Mouse (Mus musculus): Measurements from ENCODE around the gene Rabgap1l. TPM values are rescaled to one million over a fixed set of nuclear protein-coding genes. Genes with fewer than 3 reads are reported as not detected.
A peak's percentile ranks its signal among the peaks of the same experiment; 100 is the strongest.
"Not testable (repeated sequence)": the region's sequence is repeated elsewhere in the genome, so short reads cannot be mapped to it uniquely, and the experiment has no call there.

Rabgap1l gene
- total RNA-seq, 2 experiments from 2014 or later = 215 to 218 TPM

- DNase-seq (ENCODE audit: low spot score in 2 of 2) = peak in 1 of 2 experiments; percentile 71
Measured at GRCm38 (mm10) chr1:160292058-160292457, 501.0 kb downstream of the Rabgap1l start.

DNA sequence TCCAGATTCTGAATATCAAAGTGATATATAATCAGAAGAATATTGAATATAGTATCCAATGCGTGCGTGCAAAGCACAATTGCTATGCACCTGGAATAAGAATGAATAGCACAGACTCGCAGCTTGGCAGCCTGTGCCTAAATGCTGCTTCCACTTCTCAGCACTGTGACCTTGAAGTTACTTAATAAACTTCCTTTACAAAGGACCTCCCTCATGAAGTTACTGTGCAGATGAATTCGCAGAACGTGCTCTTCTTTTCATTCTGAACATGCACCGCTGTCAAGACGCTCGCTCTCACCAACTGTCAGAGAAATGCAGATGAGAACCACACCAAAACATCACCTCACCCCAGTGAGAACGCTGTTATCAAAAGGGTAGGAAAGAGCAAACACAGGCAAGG is 502.8 kb downstream of the Rabgap1l start:
- no peak for DNase-seq (ENCODE audit: low spot score in 2 of 2)

DNA sequence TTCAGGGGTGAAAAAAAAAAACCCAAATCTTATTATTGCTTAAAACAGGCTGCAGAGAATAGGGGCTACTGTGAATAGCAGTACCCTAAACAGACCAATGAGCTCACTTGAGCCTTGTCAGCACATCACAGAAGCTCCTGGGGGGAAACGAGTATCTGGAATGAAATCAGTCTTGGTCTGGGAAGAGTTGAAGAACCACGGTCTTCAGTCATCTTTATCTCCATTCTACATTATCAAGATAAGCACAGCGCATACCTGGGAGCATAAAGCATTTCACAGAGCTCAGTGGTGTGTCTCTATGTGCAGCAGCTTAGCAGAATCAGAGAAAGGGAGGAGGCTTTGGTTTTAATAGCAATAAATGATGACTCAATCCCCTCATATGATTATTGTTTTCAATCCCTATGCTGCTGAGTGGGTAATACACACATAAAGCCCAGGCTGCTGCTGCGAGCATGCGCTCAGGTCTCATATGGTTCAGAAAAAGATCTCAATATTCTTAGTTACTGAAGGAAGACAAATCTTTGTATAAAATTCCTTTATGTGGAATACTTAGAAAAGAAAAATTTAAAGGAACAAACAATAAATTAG is 505.9 kb downstream of the Rabgap1l start:
- DNase-seq (ENCODE audit: low spot score in 2 of 2) = no peak

- peak in 1 of 2 experiments; percentile 76 for DNase-seq (ENCODE audit: low spot score in 2 of 2)
Measured at GRCm38 (mm10) chr1:160286400-160287057, 506.5 kb downstream of the Rabgap1l start.

GRCm38 (mm10) chr1:160284241-160284640 is 508.8 kb downstream of the Rabgap1l start:
- no peak for DNase-seq (ENCODE audit: low spot score in 2 of 2)

GRCm38 (mm10) chr1:160282166-160282874 is 510.7 kb downstream of the Rabgap1l start:
- DNase-seq (ENCODE audit: low spot score in 2 of 2) = not testable (repeated sequence)

DNA sequence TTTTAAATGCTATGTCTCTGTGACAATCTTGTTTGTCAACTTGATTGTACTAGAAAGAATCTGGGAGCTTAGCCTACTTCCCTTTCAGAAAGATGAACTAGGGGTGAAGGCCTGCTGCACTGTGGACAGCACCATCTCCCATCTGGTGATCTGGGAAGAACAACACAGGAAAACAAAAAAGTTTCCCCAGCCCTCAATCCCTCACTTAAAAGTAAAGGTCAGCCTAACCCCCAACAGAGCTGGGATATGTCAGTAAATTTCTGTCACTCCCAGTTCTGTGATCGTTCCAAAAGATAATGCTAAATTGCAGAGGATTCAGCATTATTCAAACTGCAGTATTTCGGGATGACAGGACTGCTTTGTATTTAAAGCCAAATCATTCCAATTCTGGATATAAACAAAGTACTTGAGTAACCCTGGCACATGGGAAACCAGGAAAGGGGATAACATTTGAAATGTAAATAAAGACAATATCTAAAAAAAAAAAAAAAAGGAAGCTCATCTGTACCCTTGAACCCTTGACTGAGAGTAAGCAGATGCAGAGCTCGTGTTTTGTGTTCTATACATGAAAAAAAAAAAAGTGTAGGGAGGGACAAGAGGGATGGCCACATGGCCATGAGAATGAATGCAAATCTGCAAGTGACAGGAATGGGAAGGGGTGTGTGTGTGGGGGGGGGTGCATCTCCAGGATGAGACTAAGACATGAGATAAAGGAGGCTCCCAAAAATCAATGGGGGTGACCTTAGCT is 511.5 kb downstream of the Rabgap1l start:
- DNase-seq (ENCODE audit: low spot score in 2 of 2) = no peak

DNA sequence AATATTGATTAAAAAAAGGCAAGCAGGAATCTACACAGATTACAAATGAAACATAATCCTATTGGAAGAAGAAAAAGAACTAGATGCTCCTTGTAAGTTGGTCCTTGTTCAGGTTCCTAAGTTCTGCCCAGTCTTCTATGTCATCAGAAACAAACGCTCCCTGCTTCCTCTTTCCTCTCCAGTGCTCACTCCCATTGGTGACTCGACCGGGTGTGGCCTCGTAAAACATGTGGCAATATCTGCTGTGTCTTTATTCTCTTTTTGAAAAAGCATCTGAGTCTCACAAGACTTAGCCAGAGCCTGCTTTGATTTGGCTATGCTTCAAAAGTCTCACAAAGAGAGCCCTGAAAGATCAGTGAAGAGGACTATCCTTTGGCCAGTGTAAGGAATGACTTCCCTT is 512.4 kb downstream of the Rabgap1l start:
- no peak for DNase-seq (ENCODE audit: low spot score in 2 of 2)

DNA sequence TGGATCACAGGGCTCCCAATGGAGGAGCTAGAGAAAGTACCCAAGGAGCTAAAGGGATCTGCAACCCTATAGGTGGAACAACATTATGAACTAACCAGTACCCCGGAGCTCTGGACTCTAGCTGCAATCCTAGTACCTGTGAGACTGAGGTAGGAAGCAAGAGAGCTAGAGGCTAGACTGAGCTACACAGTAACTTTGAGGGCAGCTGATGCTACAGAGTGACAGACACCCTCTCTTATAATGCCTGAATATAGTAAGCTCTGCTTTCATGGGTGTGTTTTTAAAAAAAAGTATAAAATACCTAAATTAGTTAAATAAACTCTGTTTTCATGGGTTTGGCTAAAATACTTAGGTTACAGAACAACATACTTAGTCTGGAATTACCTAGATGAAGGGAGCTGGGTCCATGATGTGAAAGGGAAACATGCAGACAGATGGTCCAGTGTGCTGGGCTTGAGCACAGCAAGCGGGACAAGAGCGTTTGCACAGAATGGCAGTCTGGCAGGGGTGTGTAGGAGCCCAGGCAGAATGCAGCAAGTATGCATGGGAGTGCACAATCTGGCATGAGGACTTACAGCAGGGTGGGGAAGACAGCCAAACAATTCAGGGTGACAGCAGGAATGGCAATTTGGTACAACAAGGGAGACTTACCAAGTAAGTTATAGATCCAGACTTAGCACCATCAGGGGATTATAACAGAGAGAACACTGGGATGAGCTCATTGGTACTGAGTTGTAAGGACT is 514.9 kb downstream of the Rabgap1l start:
- peak; percentile 66 to 90 for DNase-seq (ENCODE audit: low spot score in 2 of 2)

DNA sequence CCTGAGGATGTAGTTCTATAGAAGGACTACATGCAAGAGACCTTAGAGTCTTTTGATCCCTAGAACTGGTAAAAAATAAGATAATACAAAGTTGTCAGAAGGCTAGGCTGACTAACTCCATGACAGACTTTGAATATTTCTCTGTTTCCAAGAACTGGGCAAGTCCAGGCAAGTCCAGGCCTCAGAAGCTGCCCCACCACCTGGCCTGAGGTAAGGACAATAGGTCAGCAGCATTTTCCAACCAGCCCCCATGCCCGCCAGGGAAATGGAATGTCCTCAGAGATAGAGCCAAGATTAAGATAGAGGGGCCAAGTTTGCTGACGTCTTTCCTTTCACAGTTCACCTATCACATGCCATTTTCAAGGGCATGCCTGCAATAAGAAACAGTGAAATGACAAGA is 517.8 kb downstream of the Rabgap1l start:
- DNase-seq (ENCODE audit: low spot score in 2 of 2) = no peak

DNA sequence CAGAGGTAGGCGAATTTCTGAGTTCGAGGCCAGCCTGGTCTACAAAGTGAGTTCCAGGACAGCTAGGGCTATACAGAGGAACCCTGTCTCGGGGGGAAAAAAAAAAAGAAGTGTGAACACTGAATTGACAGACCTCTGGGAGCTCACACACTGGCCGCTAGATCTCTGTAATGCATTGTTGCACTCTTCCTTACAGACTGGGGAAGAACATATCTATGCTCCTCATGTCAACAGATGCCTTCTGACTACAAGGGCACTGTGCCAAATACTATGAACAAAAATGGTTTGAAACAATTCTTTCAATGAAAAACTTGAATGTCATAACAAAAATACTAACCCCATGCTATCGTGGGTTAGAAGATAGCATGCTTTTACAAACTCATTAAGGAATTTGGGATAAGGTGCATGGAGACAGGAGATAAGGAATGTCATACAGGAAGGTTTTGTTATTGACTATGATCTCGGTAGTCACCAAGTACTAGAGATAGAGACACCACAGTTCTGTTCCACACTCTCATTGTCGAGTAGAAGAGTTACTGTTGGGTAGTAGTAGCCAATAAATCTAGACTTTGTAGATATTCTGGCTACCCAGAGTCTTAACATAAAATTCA is 519.8 kb downstream of the Rabgap1l start:
- peak in 1 of 2 experiments; percentile 51 for DNase-seq (ENCODE audit: low spot score in 2 of 2)

- DNase-seq (ENCODE audit: low spot score in 2 of 2) = no peak
Measured at GRCm38 (mm10) chr1:160271282-160271967, 521.6 kb downstream of the Rabgap1l start.

- DNase-seq (ENCODE audit: low spot score in 2 of 2) = no peak
Measured at GRCm38 (mm10) chr1:160268322-160268721, 524.7 kb downstream of the Rabgap1l start.

- DNase-seq (ENCODE audit: low spot score in 2 of 2) = no peak
Measured at GRCm38 (mm10) chr1:160263630-160264346, 529.2 kb downstream of the Rabgap1l start.

DNA sequence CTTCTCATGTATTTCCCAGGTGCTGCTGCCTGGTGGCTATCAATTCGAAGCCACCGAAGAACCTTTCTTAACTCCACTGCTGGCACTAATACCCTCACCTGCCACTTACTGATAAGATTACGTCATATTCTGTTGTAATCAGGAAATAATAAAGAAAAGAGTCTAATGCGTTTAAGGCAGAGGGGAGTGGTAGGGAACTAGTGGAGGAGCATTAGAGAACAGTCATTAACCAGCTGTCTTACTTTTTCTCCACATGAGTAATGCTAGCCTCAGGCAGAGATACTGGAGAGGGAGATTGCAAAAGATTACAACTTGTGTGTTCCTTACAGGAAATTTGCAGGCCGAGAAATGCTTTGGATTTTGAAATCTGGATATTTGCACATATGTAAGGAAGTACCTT is 530.0 kb downstream of the Rabgap1l start:
- DNase-seq (ENCODE audit: low spot score in 2 of 2) = no peak

DNA sequence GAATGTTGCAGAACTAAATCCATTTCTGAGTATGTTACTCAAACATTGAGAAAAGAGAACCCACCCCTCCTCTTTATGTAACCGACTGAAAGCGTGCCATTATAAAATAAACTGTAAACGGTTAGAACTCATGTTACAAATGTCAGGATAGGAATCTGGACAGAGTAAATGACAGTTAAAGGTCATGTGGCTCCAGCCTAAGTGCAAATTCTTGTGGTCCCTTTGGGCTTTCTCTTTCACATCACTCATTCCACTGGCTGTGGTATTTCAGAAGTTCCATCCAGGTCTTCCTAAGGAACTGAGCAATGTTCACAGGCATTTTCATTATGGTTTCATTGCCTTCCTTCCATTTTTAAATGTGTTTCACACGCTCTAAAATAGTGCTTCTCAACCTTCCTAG is 530.6 kb downstream of the Rabgap1l start:
- no peak for DNase-seq (ENCODE audit: low spot score in 2 of 2)

GRCm38 (mm10) chr1:160261849-160262248 is 531.2 kb downstream of the Rabgap1l start:
- no peak for DNase-seq (ENCODE audit: low spot score in 2 of 2)

GRCm38 (mm10) chr1:160260605-160261004 is 532.4 kb downstream of the Rabgap1l start:
- DNase-seq (ENCODE audit: low spot score in 2 of 2) = no peak

- DNase-seq (ENCODE audit: low spot score in 2 of 2) = peak in 1 of 2 experiments; percentile 20
Measured at GRCm38 (mm10) chr1:160259884-160260283, 533.1 kb downstream of the Rabgap1l start.
